Mouse (Mus musculus): ENCODE measurements around the gene Hephl1. TPM values are rescaled to one million over a fixed set of nuclear protein-coding genes. Genes with fewer than 3 reads are reported as not detected.
"Not testable (repeated sequence)": the region's sequence is repeated elsewhere in the genome, so short reads cannot be mapped to it uniquely, and the experiment has no call there.

Gene Hephl1
- total and polyA plus RNA-seq, 3 experiments = not detected

- no peaks in the 10 kb centered on the region for H3K79me2 ChIP-seq (ENCODE audit: control insufficient read depth, insufficient read depth, low read length, poor library complexity)
- no peaks in the 10 kb centered on the region for H3K9me3 ChIP-seq (replicated peaks; ENCODE audit: insufficient read depth, low read length)
- H3K27ac ChIP-seq (ENCODE audit: control insufficient read depth, low read depth, low read length) = no peak overlapping the region
- TF ChIP-seq SIN3A (IDR thresholded peaks at IDR 0.05; ENCODE audit: low read length) = no peak
- peak in 1 of 2 experiments; percentile 42; a peak in 1 of 4 replicates for TF ChIP-seq EP300 (IDR thresholded peaks at IDR 0.05; ENCODE audit: low read depth in 1 of 2, low read length in 2 of 2)
- no peak for TF ChIP-seq POLR2A (IDR thresholded peaks at IDR 0.05; ENCODE audit: control insufficient read depth in 1 of 2, insufficient read depth in 1 of 2, low read depth in 1 of 2, low read length in 2 of 2, poor library complexity in 1 of 2)
- no peak for TF ChIP-seq RAD21 (IDR thresholded peaks at IDR 0.05; ENCODE audit: low read depth, low read length)
- peak; percentile 56 for DNase-seq (ENCODE audit: low read depth, low spot score)
- no peak overlapping the region for H3K4me3 ChIP-seq (ENCODE audit: control insufficient read depth in 1 of 2, insufficient read depth in 1 of 2, low read depth in 2 of 2, low read length in 2 of 2)
- no peak overlapping the region for H3K9ac ChIP-seq (ENCODE audit: control insufficient read depth, low read depth, low read length, poor library complexity, severe bottlenecking)
- peaks cover 0 to 2% of the 10 kb centered on the region in 2 experiments; a peak in 1 of 4 replicates for H3K27me3 ChIP-seq (ENCODE audit: control insufficient read depth in 1 of 2, insufficient read depth in 2 of 2, low read length in 2 of 2)
- no peaks in the 10 kb centered on the region for H3K36me3 ChIP-seq (ENCODE audit: control insufficient read depth in 1 of 2, insufficient read depth in 2 of 2, low read length in 2 of 2)
- 0 out of 4 replicates have a peak, but pooled peaks cover 0 to 5% of the 10 kb centered on the region in 2 experiments for H3K4me1 ChIP-seq (ENCODE audit: control insufficient read depth in 1 of 2, insufficient read depth in 2 of 2, low read length in 2 of 2)
Measured at GRCm38 (mm10) chr9:15103579-15104300, 8.2 kb downstream of the Hephl1 start.

DNA sequence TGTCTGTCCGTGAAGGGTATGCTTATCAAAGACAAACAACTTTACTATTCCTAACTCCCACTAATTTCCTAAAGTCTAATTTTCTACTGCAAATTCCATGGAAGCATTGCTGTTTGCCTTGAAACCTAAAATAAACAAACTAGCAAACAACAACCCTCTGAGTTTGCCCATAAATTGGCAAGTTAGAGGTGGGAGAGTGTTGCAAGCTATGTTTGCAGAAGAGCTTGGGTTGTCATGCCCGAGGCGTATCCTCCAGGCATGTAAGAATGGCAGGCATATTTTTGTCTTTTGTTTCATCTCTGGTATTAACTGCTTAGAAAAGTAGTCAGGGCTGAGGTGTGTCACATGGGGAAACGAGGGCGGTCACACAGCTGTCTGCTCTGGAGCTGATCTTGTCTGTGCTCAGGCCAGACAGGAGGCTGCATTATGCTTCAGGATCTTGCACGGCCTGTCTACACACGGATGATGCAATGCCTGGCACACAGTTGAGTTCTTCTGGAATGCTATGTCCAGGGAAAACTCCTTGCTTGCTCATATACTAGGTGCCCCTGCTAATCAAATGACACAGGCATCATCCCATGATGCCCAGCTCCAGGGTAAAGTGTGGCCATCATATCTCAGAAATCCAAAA, 10.3 kb downstream of the Hephl1 start:
- Histone ChIP-seq H3K27me3 (ENCODE audit: control insufficient read depth in 1 of 2, insufficient read depth in 2 of 2, low read length in 2 of 2) (peaks cover 0 to 2% of the 10 kb centered on the region in 2 experiments; a peak in 1 of 4 replicates), H3K27ac (ENCODE audit: control insufficient read depth, low read depth, low read length) (no peak overlapping the region), H3K79me2 (ENCODE audit: control insufficient read depth, insufficient read depth, low read length, poor library complexity) (no peaks in the 10 kb centered on the region), H3K36me3 (ENCODE audit: control insufficient read depth in 1 of 2, insufficient read depth in 2 of 2, low read length in 2 of 2) (no peaks in the 10 kb centered on the region), H3K9me3 (replicated peaks; ENCODE audit: insufficient read depth, low read length) (no peaks in the 10 kb centered on the region), H3K4me3 (ENCODE audit: control insufficient read depth in 1 of 2, insufficient read depth in 1 of 2, low read depth in 2 of 2, low read length in 2 of 2) (no peak overlapping the region), H3K4me1 (ENCODE audit: control insufficient read depth in 1 of 2, insufficient read depth in 2 of 2, low read length in 2 of 2) (0 out of 4 replicates have a peak, but pooled peaks cover 0 to 5% of the 10 kb centered on the region in 2 experiments), H3K9ac (ENCODE audit: control insufficient read depth, low read depth, low read length, poor library complexity, severe bottlenecking) (no peak overlapping the region)
- TF ChIP-seq BHLHE40 (IDR thresholded peaks at IDR 0.05; ENCODE audit: borderline replicate concordance, low read depth, low read length) (no peak), USF1 (IDR thresholded peaks at IDR 0.05; ENCODE audit: low read depth, low read length) (no peak), ZKSCAN1 (IDR thresholded peaks at IDR 0.05; ENCODE audit: low read depth, low read length) (no peak)
- DNase-seq (ENCODE audit: low read depth, low spot score) = no peak

GRCm38 (mm10) chr9:15098421-15098820, 13.5 kb downstream of the Hephl1 start:
- not testable (repeated sequence) for H3K79me2 ChIP-seq (ENCODE audit: control insufficient read depth, insufficient read depth, low read length, poor library complexity); H3K9me3 ChIP-seq (replicated peaks; ENCODE audit: insufficient read depth, low read length); H3K9ac ChIP-seq (ENCODE audit: control insufficient read depth, low read depth, low read length, poor library complexity, severe bottlenecking); H3K36me3 ChIP-seq (ENCODE audit: control insufficient read depth in 1 of 2, insufficient read depth in 2 of 2, low read length in 2 of 2); H3K27me3 ChIP-seq (ENCODE audit: control insufficient read depth in 1 of 2, insufficient read depth in 2 of 2, low read length in 2 of 2); H3K4me1 ChIP-seq (ENCODE audit: control insufficient read depth in 1 of 2, insufficient read depth in 2 of 2, low read length in 2 of 2); H3K4me3 ChIP-seq (ENCODE audit: control insufficient read depth in 1 of 2, insufficient read depth in 1 of 2, low read depth in 2 of 2, low read length in 2 of 2); H3K27ac ChIP-seq (ENCODE audit: control insufficient read depth, low read depth, low read length); DNase-seq (ENCODE audit: low read depth, low spot score)
- peak; percentile 2; the same call in 1 of the 2 replicates for TF ChIP-seq TAL1 (IDR thresholded peaks at IDR 0.05; ENCODE audit: low read length)
- TF ChIP-seq POLR2AphosphoS5 (IDR thresholded peaks at IDR 0.05; ENCODE audit: borderline replicate concordance, low read depth, low read length) = peak; percentile 95; the same call in 1 of the 2 replicates

Measured in MEL (cell line).